24 mouse cellular contexts compared by ENCODE assay signal in genomic region chr1:180549539-180550308, GRCm38 (mm10). TPM values are rescaled to one million over a fixed set of nuclear protein-coding genes. Genes with fewer than 3 reads are reported as not detected.
DNase-seq lines count a peak whose midpoint lies in the region; ATAC-seq and TF ChIP-seq lines count a peak whose summit lies in the region.
"Had no signal": no experiment of that assay in that cellular context is flagged by ENCODE, and none has a peak within 500 bp of the region (broad histone marks: within the 10 kb centered on the region; RNA-seq: fewer than 3 reads in every experiment).

No protein-coding gene starts in this region.

- H3K27me3 ChIP-seq in forebrain, embryonic 16.5 days (replicated peaks; ENCODE audit: control insufficient read depth, insufficient read depth, low read length), result no peaks in the 10 kb centered on the region
- no peaks in the 10 kb centered on the region for H3K27me3 ChIP-seq in forebrain, embryonic 15.5 days

- H3K4me1 ChIP-seq in forebrain, embryonic 16.5 days (replicated peaks; ENCODE audit: control insufficient read depth, insufficient read depth, low read length), result peaks cover 15% of the 10 kb centered on the region
- peaks cover 17% of the 10 kb centered on the region for H3K4me1 ChIP-seq in forebrain, embryonic 15.5 days

- peak in 1 of 2 experiments; percentile 39 for DNase-seq in layer of hippocampus, adult 2 months (ENCODE audit: low spot score in 2 of 2)
- no peak for DNase-seq in layer of hippocampus, adult 11-12 months (ENCODE audit: low spot score)
- DNase-seq in right cerebral cortex, adult 18-20 months, result peak; percentile 57
- no peak for DNase-seq in right cerebral cortex, postnatal 4 days
- DNase-seq in thymus, postnatal 10 days (ENCODE audit: low spot score in 2 of 2), result no peak
- DNase-seq: adrenal gland, adult 2 months; cerebellum, adult 18-20 months; embryo, embryonic 11 days; gastrocnemius, postnatal 25 days; heart, postnatal 36 days; kidney, adult 2 months; kidney, postnatal 14 days; liver, embryonic 13.5 days; lung, adult 2 months; lung, postnatal 14 days; thymus, postnatal 25 days had no signal

- peak; percentile 29; the same call in 1 of the 2 replicates for ATAC-seq in forebrain, embryonic 16.5 days
- no peak for ATAC-seq in forebrain, embryonic 15.5 days (replicated peaks)

- H3K4me2 ChIP-seq in forebrain, embryonic 16.5 days (ENCODE audit: low read length), result no peak overlapping the region
- H3K4me2 ChIP-seq in forebrain, embryonic 15.5 days (replicated peaks), result no peak overlapping the region
- H3K4me2 ChIP-seq: embryonic facial prominence, embryonic 13.5 days; heart, embryonic 15.5 days; hindbrain, embryonic 15.5 days; liver, embryonic 13.5 days; midbrain, embryonic 12.5 days had no signal

- TF ChIP-seq CTCF in layer of hippocampus, adult 2 months (conservative IDR thresholded peaks at IDR 0.05), result no peak

- no peaks in the 10 kb centered on the region for H3K36me3 ChIP-seq in forebrain, embryonic 16.5 days (ENCODE audit: control insufficient read depth, insufficient read depth)
- no peaks in the 10 kb centered on the region for H3K36me3 ChIP-seq in forebrain, embryonic 15.5 days
- H3K36me3 ChIP-seq: embryonic facial prominence, embryonic 13.5 days; heart, embryonic 15.5 days; hindbrain, embryonic 15.5 days; liver, embryonic 13.5 days; midbrain, embryonic 12.5 days had no signal

- H3K9me3 ChIP-seq in forebrain, embryonic 16.5 days (ENCODE audit: control insufficient read depth, low read length), result no peaks in the 10 kb centered on the region
- no peaks in the 10 kb centered on the region for H3K9me3 ChIP-seq in forebrain, embryonic 15.5 days
- H3K9me3 ChIP-seq: embryonic facial prominence, embryonic 13.5 days; heart, embryonic 15.5 days; hindbrain, embryonic 15.5 days; liver, embryonic 13.5 days; midbrain, embryonic 12.5 days had no signal

- H3K9ac ChIP-seq in forebrain, embryonic 16.5 days (replicated peaks; ENCODE audit: low read depth, low read length), result no peak overlapping the region
- no peak overlapping the region for H3K9ac ChIP-seq in forebrain, embryonic 15.5 days (replicated peaks)
- H3K9ac ChIP-seq: embryonic facial prominence, embryonic 13.5 days; heart, embryonic 15.5 days; hindbrain, embryonic 15.5 days; liver, embryonic 13.5 days; midbrain, embryonic 12.5 days had no signal

- H3K4me3 ChIP-seq in forebrain, embryonic 16.5 days (replicated peaks; ENCODE audit: low read length), result no peak overlapping the region
- no peak overlapping the region for H3K4me3 ChIP-seq in forebrain, embryonic 15.5 days
- H3K4me3 ChIP-seq in layer of hippocampus, adult 2 months, result no peak overlapping the region
- H3K4me3 ChIP-seq: embryonic facial prominence, embryonic 13.5 days; erythroblast, embryonic 14.5 days; heart, embryonic 15.5 days; hindbrain, embryonic 15.5 days; liver, embryonic 13.5 days; midbrain, embryonic 12.5 days had no signal

- no peak overlapping the region for H3K27ac ChIP-seq in forebrain, embryonic 16.5 days (ENCODE audit: low read length)
- no peak overlapping the region for H3K27ac ChIP-seq in forebrain, embryonic 15.5 days (replicated peaks)
- H3K27ac ChIP-seq in layer of hippocampus, adult 2 months, result peak overlapping the region; percentile 73
- H3K27ac ChIP-seq: embryonic facial prominence, embryonic 13.5 days; heart, embryonic 15.5 days; hindbrain, embryonic 15.5 days; liver, embryonic 13.5 days; midbrain, embryonic 12.5 days; stomach, postnatal 0 days had no signal

- WGBS in forebrain, embryonic 16.5 days, result 57% methylated on average over 7 of the region's 7 CpGs
- WGBS in forebrain, embryonic 15.5 days, result 53% methylated on average over 7 of the region's 7 CpGs

RNA-seq across cellular contexts. Expression of gene Parp1, which starts 19.0 kb away (rescaled TPM):
- 138 and 156 TPM in 2 replicates for polyA plus RNA-seq in forebrain, embryonic 16.5 days (2015; fragmentation: Nextera tagmentation; extraction: Ambion mirVana)
- polyA plus RNA-seq in forebrain, embryonic 15.5 days (2015; fragmentation: Nextera tagmentation; extraction: Ambion mirVana), result 144 and 147 TPM in 2 replicates
- total RNA-seq in layer of hippocampus, adult 2 months (2021), result 100 to 1,000 TPM; 122 to 153 TPM
